Mouse (Mus musculus) limb, embryonic 11.5 days (tissue): ENCODE measurements around the gene Brd3. TPM values are rescaled to one million over a fixed set of nuclear protein-coding genes. Genes with fewer than 3 reads are reported as not detected.

Experiments used
- ATAC-seq: fragments of 200-750 bp; cut with Nextera tagmentation; 2 replicates; pipeline ENCODE4 v1.8.0; 2017; ENCODE audit warnings: low read depth; ENCODE audit not compliant: insufficient number of reproducible peaks, low FRiP score, low TSS enrichment
- DNase-seq: peaks from one replicate; pipeline ENCODE4 v3.0.0-alpha.2; 2015; ENCODE audit warnings: low spot score
- H3K27ac ChIP-seq: fragments of 300-500 bp; sonication (generic); replicated peaks from 2 replicates; pipeline ENCODE4 v1.5.1; 2014; ENCODE audit warnings: low read depth, mild to moderate bottlenecking, low read length
- H3K27me3 ChIP-seq: fragments of 300-500 bp; sonication (generic); 2 replicates; pipeline ENCODE4 v1.6.1; 2014; ENCODE audit warnings: mild to moderate bottlenecking, low read length, mixed read lengths; ENCODE audit not compliant: control insufficient read depth, insufficient read depth
- H3K36me3 ChIP-seq: fragments of 300-500 bp; sonication (generic); 2 replicates; pipeline ENCODE4 v1.6.1; 2014; ENCODE audit warnings: mild to moderate bottlenecking, low read length, moderate library complexity, mixed read lengths; ENCODE audit not compliant: control insufficient read depth, insufficient read depth
- H3K4me1 ChIP-seq: fragments of 300-500 bp; sonication (generic); 2 replicates; pipeline ENCODE4 v1.6.1; 2014; ENCODE audit warnings: low read length, mixed read lengths; ENCODE audit not compliant: control insufficient read depth, insufficient read depth
- H3K4me2 ChIP-seq: fragments of 300-500 bp; sonication (generic); 2 replicates; pipeline ENCODE4 v1.6.1; 2014; ENCODE audit warnings: low read depth, mild to moderate bottlenecking, moderate library complexity; ENCODE audit not compliant: severe bottlenecking
- H3K4me3 ChIP-seq: fragments of 300-500 bp; sonication (generic); 2 replicates; pipeline ENCODE4 v1.5.1; 2014; ENCODE audit warnings: low read depth, low read length
- H3K9ac ChIP-seq: fragments of 300-500 bp; sonication (generic); 2 replicates; pipeline ENCODE4 v1.6.1; 2014; ENCODE audit warnings: mild to moderate bottlenecking, low read length
- H3K9me3 ChIP-seq: fragments of 300-500 bp; sonication (generic); 2 replicates; pipeline ENCODE4 v1.6.1; 2016; ENCODE audit warnings: low read length; ENCODE audit not compliant: control insufficient read depth
- WGBS: fragments of 180-500 bp; shearing (Covaris S2); extraction: QIAGEN DNeasy Blood & Tissue Kit; methylation state at CpG from one replicate; pipeline ENCODE4 v1.1.7; 2014; 5-methylcytosine and 5-hydroxymethylcytosine counted together
- polyA plus RNA-seq: library from polyadenylated mRNA; unstranded; fragments of >200 nt; fragmentation: Nextera tagmentation; extraction: Ambion mirVana; gene quantifications from 2 replicates; pipeline ENCODE4 v1.2.1, GENCODE M21; 2014

The Brd3 gene
- polyA plus RNA-seq, 1 experiment from 2014 or later: 223 TPM

DNA sequence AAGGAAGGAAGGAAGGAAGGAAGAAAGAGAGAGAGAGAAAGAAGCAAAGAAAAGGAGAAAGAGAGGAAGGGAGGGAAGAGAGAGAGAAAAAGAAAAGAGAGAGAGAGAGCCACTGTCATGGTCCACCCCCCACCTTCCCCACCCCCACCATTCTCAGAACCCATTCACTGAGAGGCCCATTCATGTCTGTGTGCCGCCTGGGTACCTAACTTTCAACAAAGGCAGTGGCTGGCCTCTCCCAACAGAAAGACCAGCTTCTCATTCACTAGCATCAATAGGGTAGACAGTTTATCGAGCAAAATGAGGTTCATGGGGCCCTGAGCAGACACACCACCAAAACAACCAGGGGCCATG, 93.9 kb downstream of the Brd3 start:
- Histone ChIP-seq H3K9me3 (no peaks in the 10 kb centered on the region), H3K27me3 (no peaks in the 10 kb centered on the region), H3K36me3 (no peaks in the 10 kb centered on the region), H3K9ac (no peak overlapping the region), H3K27ac (no peak overlapping the region), H3K4me3 (no peak overlapping the region), H3K4me1 (peaks cover 51% of the 10 kb centered on the region), H3K4me2 (no peak overlapping the region)
- DNase-seq (no peak), ATAC-seq (no peak)
- WGBS: 55% methylated on average over 2 of the region's 2 CpGs

DNA sequence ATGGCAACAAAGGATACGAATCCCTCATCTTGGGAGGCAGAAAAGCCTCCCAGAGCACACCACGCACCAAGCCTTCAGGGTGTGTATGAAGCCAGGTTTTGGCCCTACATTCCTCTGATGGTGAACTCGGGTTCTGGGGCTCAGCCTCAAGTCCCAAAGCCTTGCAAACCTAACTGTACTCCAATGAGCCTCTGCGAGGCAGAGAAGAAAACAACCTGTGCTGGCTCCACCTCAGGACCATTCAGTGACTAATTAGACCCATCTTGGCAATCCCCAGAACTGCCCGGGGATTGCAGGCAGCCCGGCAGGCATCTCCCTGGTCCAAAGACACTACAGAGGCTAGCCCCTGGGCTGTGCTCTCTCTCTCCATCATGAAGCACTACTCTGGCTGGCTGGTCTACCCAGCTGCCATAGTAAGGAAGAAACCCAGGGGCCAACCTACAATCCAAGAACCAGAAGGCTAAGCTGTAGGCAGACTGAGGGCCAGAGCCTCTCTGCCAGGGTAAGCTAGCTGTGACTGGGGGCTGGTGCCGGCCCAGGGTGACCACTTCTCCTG, 95.1 kb downstream of the Brd3 start:
- Histone ChIP-seq H3K4me1 (peaks cover 53% of the 10 kb centered on the region), H3K4me3 (no peak overlapping the region), H3K9ac (no peak overlapping the region), H3K27me3 (no peaks in the 10 kb centered on the region), H3K36me3 (no peaks in the 10 kb centered on the region), H3K27ac (peak overlapping the region; percentile 73), H3K4me2 (peak overlapping the region; percentile 32), H3K9me3 (no peaks in the 10 kb centered on the region)
- ATAC-seq: no peak
- no peak for DNase-seq
- WGBS: 7% methylated on average over 7 of the region's 7 CpGs

DNA sequence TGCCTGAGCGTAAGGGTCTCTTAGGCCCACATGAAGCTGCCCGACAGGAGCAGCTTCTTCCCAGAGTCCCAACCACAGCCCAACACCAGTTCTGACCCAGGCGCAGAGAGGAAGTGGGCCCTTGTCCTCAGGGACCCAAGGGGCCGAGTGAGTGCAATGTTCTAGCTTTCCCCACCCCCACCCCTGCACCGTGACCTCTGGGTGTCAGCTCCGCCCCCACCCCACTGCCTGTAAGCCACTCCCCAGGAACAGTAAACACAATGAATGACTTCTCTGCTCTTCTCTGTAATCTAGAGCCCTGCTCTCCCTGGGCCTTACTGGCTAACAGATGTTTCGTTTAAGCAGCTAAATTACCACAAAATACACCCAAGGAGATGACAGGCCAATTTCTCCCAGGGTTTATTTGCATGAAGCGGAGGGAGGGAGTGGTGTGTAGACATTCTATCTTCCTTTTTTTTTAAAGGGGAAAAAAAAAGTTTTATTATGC, 95.7 kb downstream of the Brd3 start:
- Histone ChIP-seq H3K4me1 (peaks cover 49% of the 10 kb centered on the region), H3K4me3 (no peak overlapping the region), H3K4me2 (peak overlapping the region; percentile 32), H3K27ac (peak overlapping the region; percentile 73), H3K36me3 (no peaks in the 10 kb centered on the region), H3K9ac (peak overlapping the region; percentile 34; the same call in 1 of the 2 replicates), H3K9me3 (no peaks in the 10 kb centered on the region), H3K27me3 (no peaks in the 10 kb centered on the region)
- DNase-seq (peak; percentile 55), ATAC-seq (peak; percentile 53; the same call in 1 of the 2 replicates)
- WGBS: 9% methylated on average over 8 of the region's 8 CpGs

DNA sequence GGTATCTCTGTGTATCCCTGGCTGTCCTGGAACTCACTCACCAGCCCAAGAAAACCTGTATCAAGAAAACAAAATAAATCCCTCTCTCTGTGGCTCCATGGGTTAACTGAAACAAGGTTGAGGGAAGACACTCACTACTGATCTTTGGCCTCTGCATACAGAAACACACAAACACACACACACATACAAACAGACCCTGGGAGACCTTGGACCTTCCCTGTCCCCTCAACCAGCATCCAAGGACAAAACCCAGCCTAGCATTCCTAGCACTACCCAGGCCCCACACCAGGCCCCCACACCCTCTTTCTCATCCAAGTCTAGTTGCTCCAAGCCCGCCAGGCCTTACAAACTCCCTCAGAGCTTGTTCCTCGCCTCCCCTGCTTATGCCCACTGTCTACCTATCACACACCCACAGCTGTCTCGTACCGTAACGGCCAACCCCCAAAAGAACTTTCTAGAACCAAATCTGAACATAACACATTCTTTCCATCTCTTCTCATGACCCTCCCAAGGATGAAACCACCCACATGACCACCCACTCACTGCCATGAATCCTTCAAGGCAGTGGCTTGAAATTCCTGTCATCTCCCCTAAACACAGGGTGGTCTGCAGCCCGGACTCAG, 96.8 kb downstream of the Brd3 start:
- peak overlapping the region; percentile 73; the same call in 1 of the 2 replicates for H3K27ac ChIP-seq

DNA sequence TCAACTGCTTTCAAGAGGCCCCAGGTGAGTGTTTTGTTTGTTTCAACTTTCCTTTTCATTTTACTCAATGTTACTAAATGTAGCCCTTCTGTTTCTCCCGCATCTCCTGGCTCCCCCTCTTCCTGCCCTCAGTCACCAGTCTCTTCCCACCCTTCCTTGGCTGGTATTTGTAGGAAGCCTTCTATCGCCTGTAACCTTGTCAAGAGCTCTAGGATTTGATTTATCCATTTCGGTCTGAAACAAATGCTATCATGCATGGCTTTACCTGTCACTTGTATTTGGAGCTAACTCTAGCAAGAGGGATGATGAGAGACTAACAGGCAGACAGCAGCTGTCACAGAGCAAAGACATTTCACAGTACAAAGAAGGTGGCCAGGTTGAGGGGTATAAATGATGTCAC, 99.3 kb downstream of the Brd3 start:
- WGBS: 74% methylated on average over 3 of the region's 3 CpGs

More for the DNA sequence above, 96.8 kb downstream of the Brd3 start:
- Histone ChIP-seq H3K4me2 (no peak overlapping the region), H3K4me3 (no peak overlapping the region), H3K27me3 (no peaks in the 10 kb centered on the region), H3K4me1 (peaks cover 40% of the 10 kb centered on the region), H3K9me3 (no peaks in the 10 kb centered on the region), H3K36me3 (no peaks in the 10 kb centered on the region), H3K9ac (no peak overlapping the region)
- no peak for ATAC-seq
- no peak for DNase-seq
- WGBS: 88% methylated on average over 6 of the region's 6 CpGs

DNA sequence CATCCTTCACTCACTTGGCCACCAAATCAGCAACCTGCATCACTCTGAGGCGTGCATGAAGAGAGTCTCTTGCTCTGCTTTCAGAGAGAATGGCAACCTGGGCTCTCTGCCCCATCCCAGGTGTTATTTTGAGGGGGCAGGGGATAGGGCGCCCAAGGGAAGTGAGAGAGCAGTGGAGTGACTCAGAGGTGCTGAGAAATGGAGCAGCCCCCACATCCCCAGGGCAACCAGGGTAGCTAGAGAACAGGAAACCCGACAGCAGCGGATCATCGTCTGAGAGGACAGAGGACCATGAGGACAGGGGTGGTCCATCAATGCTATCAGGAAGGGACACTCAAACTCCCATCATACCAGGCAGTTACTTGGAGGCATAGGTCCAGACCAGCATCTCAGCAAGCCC, 100.5 kb downstream of the Brd3 start:
- H3K36me3 ChIP-seq: no peaks in the 10 kb centered on the region
- no peaks in the 10 kb centered on the region for H3K9me3 ChIP-seq
- no peak overlapping the region for H3K9ac ChIP-seq
- H3K27ac ChIP-seq: no peak overlapping the region
- no peak for DNase-seq
- 92% methylated on average over 5 of the region's 5 CpGs for WGBS
- H3K4me2 ChIP-seq: no peak overlapping the region
- H3K4me3 ChIP-seq: no peak overlapping the region
- no peak for ATAC-seq
- no peaks in the 10 kb centered on the region for H3K27me3 ChIP-seq
- peaks cover 30% of the 10 kb centered on the region for H3K4me1 ChIP-seq

More for the DNA sequence above, 99.3 kb downstream of the Brd3 start:
- H3K4me1 ChIP-seq: peaks cover 37% of the 10 kb centered on the region
- ATAC-seq (no peak), DNase-seq (no peak)
- no peaks in the 10 kb centered on the region for H3K9me3 ChIP-seq
- H3K4me3 ChIP-seq: no peak overlapping the region
- H3K36me3 ChIP-seq: no peaks in the 10 kb centered on the region
- no peak overlapping the region for H3K4me2 ChIP-seq
- H3K9ac ChIP-seq: no peak overlapping the region
- no peak overlapping the region for H3K27ac ChIP-seq
- no peaks in the 10 kb centered on the region for H3K27me3 ChIP-seq

DNA sequence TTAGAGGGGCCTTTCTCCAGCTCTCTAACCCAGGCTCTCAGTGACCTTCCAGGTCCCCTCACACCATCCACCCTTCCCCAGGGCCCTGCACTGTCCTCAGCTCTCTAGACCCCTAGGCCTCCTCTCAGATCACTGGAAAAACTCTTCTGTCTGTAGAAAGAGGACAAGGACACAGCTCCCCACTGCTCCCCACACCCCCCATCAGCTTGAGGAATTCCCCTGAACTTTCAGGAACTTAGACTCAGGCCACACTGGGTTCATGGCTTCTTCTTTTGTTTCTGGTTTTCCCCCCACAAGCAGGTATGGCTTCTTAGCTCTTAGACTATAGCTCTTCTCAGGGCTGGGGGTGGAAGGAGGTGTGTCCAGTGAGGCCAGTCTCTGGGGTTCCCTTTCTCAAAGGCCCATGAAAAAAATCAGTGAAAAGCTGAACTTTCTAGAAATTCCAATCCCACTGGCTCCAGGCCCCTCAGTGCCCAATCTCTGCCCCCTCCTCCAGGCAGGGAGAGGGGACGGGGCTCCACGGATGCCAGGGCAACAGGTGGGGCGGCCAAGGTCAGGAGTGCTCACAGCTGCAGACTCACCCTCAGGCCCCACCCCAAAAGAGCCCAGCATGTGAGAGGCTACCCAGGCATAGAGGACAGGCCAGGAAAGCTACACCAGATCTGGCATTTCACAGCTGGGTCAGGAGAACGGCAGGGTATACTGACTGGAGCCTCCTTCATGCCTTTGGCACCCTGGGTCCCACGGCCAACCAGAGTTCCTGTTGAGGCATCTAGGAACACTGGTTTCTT, 102.2 kb downstream of the Brd3 start:
- Histone ChIP-seq H3K27me3 (no peaks in the 10 kb centered on the region), H3K36me3 (no peaks in the 10 kb centered on the region), H3K27ac (no peak overlapping the region), H3K9ac (no peak overlapping the region), H3K4me3 (no peak overlapping the region), H3K9me3 (no peaks in the 10 kb centered on the region), H3K4me2 (no peak overlapping the region), H3K4me1 (peaks cover 17% of the 10 kb centered on the region)
- 66% methylated on average over 5 of the region's 5 CpGs for WGBS
- DNase-seq (no peak), ATAC-seq (no peak)

DNA sequence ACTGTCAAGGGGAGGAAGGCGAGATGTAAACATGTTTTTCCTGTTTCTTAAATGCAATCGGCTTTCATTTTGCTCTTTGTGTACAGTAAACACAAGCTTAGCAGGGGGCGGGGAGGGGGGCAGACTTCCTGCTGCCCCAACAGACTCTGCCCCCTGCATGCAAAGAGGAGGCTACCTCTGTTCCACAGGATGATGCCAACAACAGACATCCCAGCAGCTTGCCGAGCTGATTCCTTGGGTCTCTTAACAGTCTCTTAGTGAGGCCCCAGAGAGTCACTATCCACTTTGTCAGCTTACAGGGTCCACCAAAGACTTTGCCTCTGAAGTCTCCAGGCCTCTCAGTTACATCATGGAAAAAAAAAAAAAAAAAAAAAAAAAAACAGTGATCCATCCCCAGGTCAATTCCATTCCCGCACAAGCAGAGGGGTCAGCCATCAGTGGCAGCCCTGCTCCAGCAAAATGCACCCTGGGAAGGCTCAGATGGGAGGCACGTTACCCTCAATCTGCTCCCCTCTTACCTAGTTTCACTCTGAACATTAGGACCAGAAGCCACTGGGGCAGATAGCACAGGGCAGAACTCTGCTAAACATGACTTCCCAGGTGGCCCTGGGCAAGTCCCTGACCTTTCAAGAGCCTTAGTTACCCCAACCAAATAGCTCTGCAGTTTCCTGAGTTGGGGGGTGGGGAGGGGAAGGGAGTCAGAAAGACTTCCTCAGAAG, 102.9 kb downstream of the Brd3 start:
- DNase-seq (no peak), ATAC-seq (no peak)
- H3K9me3 ChIP-seq: no peaks in the 10 kb centered on the region
- H3K27ac ChIP-seq: no peak overlapping the region
- H3K4me1 ChIP-seq: peaks cover 17% of the 10 kb centered on the region
- WGBS: 59% methylated on average over 6 of the region's 6 CpGs
- H3K4me2 ChIP-seq: no peak overlapping the region
- no peak overlapping the region for H3K9ac ChIP-seq
- no peaks in the 10 kb centered on the region for H3K36me3 ChIP-seq
- no peak overlapping the region for H3K4me3 ChIP-seq
- H3K27me3 ChIP-seq: no peaks in the 10 kb centered on the region
